Mouse (Mus musculus): ENCODE measurements around the gene Utp14a. TPM values are rescaled to one million over a fixed set of nuclear protein-coding genes. Genes with fewer than 3 reads are reported as not detected.
A peak's percentile ranks its signal among the peaks of the same experiment; 100 is the strongest.

Gene Utp14a
- polyA plus RNA-seq, 1 experiment from 2014 or later, result 14.0 TPM

- WGBS, result 16% methylated on average over 16 of the region's 16 CpGs
- Histone ChIP-seq H3K36me3 (ENCODE audit: control insufficient read depth, insufficient read depth, low read length) (no peaks in the 10 kb centered on the region; the same call in 1 of the 2 replicates), H3K4me1 (replicated peaks; ENCODE audit: control insufficient read depth, insufficient read depth, low read length) (peaks cover 5% of the 10 kb centered on the region; the same call in 1 of the 2 replicates), H3K27me3 (ENCODE audit: control insufficient read depth, insufficient read depth, low read depth, low read length) (no peaks in the 10 kb centered on the region), H3K27ac (ENCODE audit: low read length) (peak overlapping the region; percentile 55), H3K4me2 (ENCODE audit: low read depth, low read length) (peak overlapping the region; percentile 59), H3K4me3 (ENCODE audit: low read length) (peak overlapping the region; percentile 65), H3K9ac (ENCODE audit: low read length) (peak overlapping the region; percentile 65), H3K9me3 (ENCODE audit: control insufficient read depth, low read length) (no peaks in the 10 kb centered on the region)
- no peak for ATAC-seq (ENCODE audit: low read depth)
Measured at GRCm38 (mm10) chrX:48257011-48257410, 349 bp downstream of the Utp14a start.

- Histone ChIP-seq H3K36me3 (ENCODE audit: control insufficient read depth, insufficient read depth, low read length) (peaks cover 3% of the 10 kb centered on the region), H3K4me2 (ENCODE audit: low read depth, low read length) (no peak overlapping the region), H3K4me1 (replicated peaks; ENCODE audit: control insufficient read depth, insufficient read depth, low read length) (no peaks in the 10 kb centered on the region), H3K9ac (ENCODE audit: low read length) (no peak overlapping the region), H3K4me3 (ENCODE audit: low read length) (no peak overlapping the region), H3K9me3 (ENCODE audit: control insufficient read depth, low read length) (no peaks in the 10 kb centered on the region), H3K27me3 (ENCODE audit: control insufficient read depth, insufficient read depth, low read depth, low read length) (no peaks in the 10 kb centered on the region), H3K27ac (ENCODE audit: low read length) (no peak overlapping the region)
- no peak for ATAC-seq (ENCODE audit: low read depth)
- 78% methylated on average over 4 of the region's 4 CpGs for WGBS
Measured at GRCm38 (mm10) chrX:48271671-48272070, 15.0 kb downstream of the Utp14a start.

- no peak for ATAC-seq (ENCODE audit: low read depth)
- no peak overlapping the region for H3K9ac ChIP-seq (ENCODE audit: low read length)
- H3K36me3 ChIP-seq (ENCODE audit: control insufficient read depth, insufficient read depth, low read length), result no peaks in the 10 kb centered on the region
- whole genome bisulfite sequencing, result 79% methylated on average over 10 of the region's 10 CpGs
- no peaks in the 10 kb centered on the region for H3K4me1 ChIP-seq (replicated peaks; ENCODE audit: control insufficient read depth, insufficient read depth, low read length)
- no peak overlapping the region for H3K4me3 ChIP-seq (ENCODE audit: low read length)
- no peaks in the 10 kb centered on the region for H3K27me3 ChIP-seq (ENCODE audit: control insufficient read depth, insufficient read depth, low read depth, low read length)
- H3K9me3 ChIP-seq (ENCODE audit: control insufficient read depth, low read length), result no peaks in the 10 kb centered on the region
- no peak overlapping the region for H3K27ac ChIP-seq (ENCODE audit: low read length)
- H3K4me2 ChIP-seq (ENCODE audit: low read depth, low read length), result no peak overlapping the region
Measured at GRCm38 (mm10) chrX:48274634-48275033, 18.0 kb downstream of the Utp14a start.

GRCm38 (mm10) chrX:48278103-48278502 is 21.4 kb downstream of the Utp14a start:
- H3K9ac ChIP-seq (ENCODE audit: low read length), result no peak overlapping the region

GRCm38 (mm10) chrX:48284386-48285005 is 27.8 kb downstream of the Utp14a start:
- H3K4me1 ChIP-seq (replicated peaks; ENCODE audit: control insufficient read depth, insufficient read depth, low read length), result no peaks in the 10 kb centered on the region
- peak overlapping the region; percentile 90 for H3K27ac ChIP-seq (ENCODE audit: low read length)
- H3K9me3 ChIP-seq (ENCODE audit: control insufficient read depth, low read length), result no peaks in the 10 kb centered on the region
- peak overlapping the region; percentile 56 for H3K4me3 ChIP-seq (ENCODE audit: low read length)
- ATAC-seq (ENCODE audit: low read depth), result peak; percentile 88
- H3K36me3 ChIP-seq (ENCODE audit: control insufficient read depth, insufficient read depth, low read length), result no peaks in the 10 kb centered on the region
- H3K4me2 ChIP-seq (ENCODE audit: low read depth, low read length), result peak overlapping the region; percentile 51
- no peaks in the 10 kb centered on the region for H3K27me3 ChIP-seq (ENCODE audit: control insufficient read depth, insufficient read depth, low read depth, low read length)
- peak overlapping the region; percentile 68 for H3K9ac ChIP-seq (ENCODE audit: low read length)
- WGBS, result 18% methylated on average over 31 of the region's 37 CpGs

More at GRCm38 (mm10) chrX:48278103-48278502, 21.4 kb downstream of the Utp14a start:
- 33% methylated on average over 3 of the region's 3 CpGs for WGBS
- Histone ChIP-seq H3K4me2 (ENCODE audit: low read depth, low read length) (no peak overlapping the region), H3K4me3 (ENCODE audit: low read length) (no peak overlapping the region), H3K36me3 (ENCODE audit: control insufficient read depth, insufficient read depth, low read length) (no peaks in the 10 kb centered on the region), H3K4me1 (replicated peaks; ENCODE audit: control insufficient read depth, insufficient read depth, low read length) (no peaks in the 10 kb centered on the region), H3K9me3 (ENCODE audit: control insufficient read depth, low read length) (no peaks in the 10 kb centered on the region), H3K27me3 (ENCODE audit: control insufficient read depth, insufficient read depth, low read depth, low read length) (no peaks in the 10 kb centered on the region), H3K27ac (ENCODE audit: low read length) (no peak overlapping the region)
- no peak for ATAC-seq (ENCODE audit: low read depth)

GRCm38 (mm10) chrX:48285006-48285650 is 28.5 kb downstream of the Utp14a start:
- Histone ChIP-seq H3K9ac (ENCODE audit: low read length) (peak overlapping the region; percentile 75), H3K27me3 (ENCODE audit: control insufficient read depth, insufficient read depth, low read depth, low read length) (no peaks in the 10 kb centered on the region), H3K9me3 (ENCODE audit: control insufficient read depth, low read length) (no peaks in the 10 kb centered on the region), H3K4me1 (replicated peaks; ENCODE audit: control insufficient read depth, insufficient read depth, low read length) (no peaks in the 10 kb centered on the region), H3K4me2 (ENCODE audit: low read depth, low read length) (peak overlapping the region; percentile 51), H3K36me3 (ENCODE audit: control insufficient read depth, insufficient read depth, low read length) (no peaks in the 10 kb centered on the region), H3K4me3 (ENCODE audit: low read length) (peak overlapping the region; percentile 56), H3K27ac (ENCODE audit: low read length) (peak overlapping the region; percentile 90)
- 11% methylated on average over 22 of the region's 42 CpGs for WGBS
- ATAC-seq (ENCODE audit: low read depth), result peak; percentile 90

GRCm38 (mm10) chrX:48285651-48286021 is 29.0 kb downstream of the Utp14a start:
- Histone ChIP-seq H3K27ac (ENCODE audit: low read length) (peak overlapping the region; percentile 71), H3K9ac (ENCODE audit: low read length) (peak overlapping the region; percentile 75), H3K4me2 (ENCODE audit: low read depth, low read length) (peak overlapping the region; percentile 51), H3K36me3 (ENCODE audit: control insufficient read depth, insufficient read depth, low read length) (no peaks in the 10 kb centered on the region), H3K9me3 (ENCODE audit: control insufficient read depth, low read length) (no peaks in the 10 kb centered on the region), H3K27me3 (ENCODE audit: control insufficient read depth, insufficient read depth, low read depth, low read length) (no peaks in the 10 kb centered on the region), H3K4me3 (ENCODE audit: low read length) (peak overlapping the region; percentile 56), H3K4me1 (replicated peaks; ENCODE audit: control insufficient read depth, insufficient read depth, low read length) (no peaks in the 10 kb centered on the region)
- ATAC-seq (ENCODE audit: low read depth), result peak; percentile 58; the same call in 1 of the 2 replicates
- WGBS, result 10% methylated on average over 26 of the region's 34 CpGs

- H3K4me1 ChIP-seq (replicated peaks; ENCODE audit: control insufficient read depth, insufficient read depth, low read length), result no peaks in the 10 kb centered on the region
- no peaks in the 10 kb centered on the region for H3K27me3 ChIP-seq (ENCODE audit: control insufficient read depth, insufficient read depth, low read depth, low read length)
- H3K9me3 ChIP-seq (ENCODE audit: control insufficient read depth, low read length), result no peaks in the 10 kb centered on the region
- H3K4me3 ChIP-seq (ENCODE audit: low read length), result no peak overlapping the region
- H3K27ac ChIP-seq (ENCODE audit: low read length), result no peak overlapping the region
- no peak overlapping the region for H3K9ac ChIP-seq (ENCODE audit: low read length)
- H3K36me3 ChIP-seq (ENCODE audit: control insufficient read depth, insufficient read depth, low read length), result no peaks in the 10 kb centered on the region
- 55% methylated on average over 6 of the region's 6 CpGs for WGBS
- ATAC-seq (ENCODE audit: low read depth), result no peak
- no peak overlapping the region for H3K4me2 ChIP-seq (ENCODE audit: low read depth, low read length)
Measured at GRCm38 (mm10) chrX:48286488-48286887, 29.8 kb downstream of the Utp14a start.

- ATAC-seq (ENCODE audit: low read depth), result no peak
- Histone ChIP-seq H3K4me3 (ENCODE audit: low read length) (no peak overlapping the region), H3K4me1 (replicated peaks; ENCODE audit: control insufficient read depth, insufficient read depth, low read length) (no peaks in the 10 kb centered on the region), H3K9me3 (ENCODE audit: control insufficient read depth, low read length) (no peaks in the 10 kb centered on the region), H3K4me2 (ENCODE audit: low read depth, low read length) (no peak overlapping the region), H3K27ac (ENCODE audit: low read length) (no peak overlapping the region), H3K36me3 (ENCODE audit: control insufficient read depth, insufficient read depth, low read length) (no peaks in the 10 kb centered on the region), H3K9ac (ENCODE audit: low read length) (no peak overlapping the region), H3K27me3 (ENCODE audit: control insufficient read depth, insufficient read depth, low read depth, low read length) (no peaks in the 10 kb centered on the region)
- 75% methylated on average over 4 of the region's 4 CpGs for WGBS
Measured at GRCm38 (mm10) chrX:48288008-48288407, 31.3 kb downstream of the Utp14a start.

Data from lung, embryonic 16.5 days (tissue).